Mouse (Mus musculus) forebrain, embryonic 14.5 days (tissue): Measurements from ENCODE around the gene Hyal1. TPM values are rescaled to one million over a fixed set of nuclear protein-coding genes. Genes with fewer than 3 reads are reported as not detected.

Experiments used
- ATAC-seq: fragments of 200-750 bp; cut with Nextera tagmentation; 2 replicates; pipeline ENCODE4 v1.8.0; 2017; ENCODE audit warnings: mild to moderate bottlenecking, moderate library complexity
- DNase-seq: peaks from one replicate; pipeline ENCODE4 v3.0.0-alpha.2; 2015; ENCODE audit warnings: low spot score
- H3K27ac ChIP-seq: fragments of 300-500 bp; sonication (generic); 2 replicates; pipeline ENCODE4 v1.5.1; 2014; ENCODE audit warnings: low read depth, mild to moderate bottlenecking, control low read depth, low read length, moderate library complexity
- H3K27me3 ChIP-seq: fragments of 300-500 bp; sonication (generic); replicated peaks from 2 replicates; pipeline ENCODE4 v1.6.1; 2014; ENCODE audit warnings: low read length, control low read depth, mixed read lengths; ENCODE audit not compliant: control insufficient read depth, insufficient read depth
- H3K36me3 ChIP-seq: fragments of 300-500 bp; sonication (generic); 2 replicates; pipeline ENCODE4 v1.6.1; 2014; ENCODE audit warnings: low read length, control low read depth; ENCODE audit not compliant: control insufficient read depth, insufficient read depth
- H3K4me1 ChIP-seq: fragments of 300-500 bp; sonication (generic); 2 replicates; pipeline ENCODE4 v1.6.1; 2014; ENCODE audit warnings: antibody characterized with exemption, low read length, control low read depth; ENCODE audit not compliant: control insufficient read depth, insufficient read depth
- H3K4me2 ChIP-seq: fragments of 300-500 bp; sonication (generic); 2 replicates; pipeline ENCODE4 v1.6.1; 2014; ENCODE audit warnings: mild to moderate bottlenecking, control low read depth, low read length
- H3K4me3 ChIP-seq: fragments of 300-500 bp; sonication (generic); 2 replicates; pipeline ENCODE4 v1.5.1; 2014; ENCODE audit warnings: low read depth, low read length, control low read depth
- H3K9ac ChIP-seq: fragments of 300-500 bp; sonication (generic); 2 replicates; pipeline ENCODE4 v1.6.1; 2014; ENCODE audit warnings: mild to moderate bottlenecking, low read length, control low read depth, moderate library complexity
- H3K9me3 ChIP-seq: fragments of 300-500 bp; sonication (generic); replicated peaks from 2 replicates; pipeline ENCODE4 v1.6.1; 2016; ENCODE audit warnings: low read length, control low read depth, mixed read lengths; ENCODE audit not compliant: control insufficient read depth
- WGBS: fragments of 180-500 bp; shearing (Covaris S2); extraction: QIAGEN DNeasy Blood & Tissue Kit; methylation state at CpG from one replicate; pipeline ENCODE4 v1.1.7; 2014; 5-methylcytosine and 5-hydroxymethylcytosine counted together
- polyA plus RNA-seq: library from polyadenylated mRNA; unstranded; fragments of >200 nt; fragmentation: Nextera tagmentation; extraction: Ambion mirVana; gene quantifications from 2 replicates; pipeline ENCODE4 v1.2.1, GENCODE M21; 2014

Gene Hyal1
- polyA plus RNA-seq, 1 experiment from 2014 or later: 2.6 TPM

- Histone ChIP-seq H3K36me3 (peaks cover 47% of the 10 kb centered on the region), H3K4me3 (no peak overlapping the region), H3K9ac (no peak overlapping the region), H3K4me2 (no peak overlapping the region), H3K27me3 (no peaks in the 10 kb centered on the region), H3K9me3 (no peaks in the 10 kb centered on the region), H3K27ac (peak overlapping the region; percentile 0; the same call in 1 of the 2 replicates), H3K4me1 (peaks cover 35% of the 10 kb centered on the region)
- ATAC-seq: no peak
- WGBS: 73% methylated on average over 5 of the region's 5 CpGs
- no peak for DNase-seq
Observed at GRCm38 (mm10) chr9:107624539-107624938, 47.8 kb downstream of the Hyal1 start.

- H3K9me3 ChIP-seq: no peaks in the 10 kb centered on the region
Observed at GRCm38 (mm10) chr9:107624951-107625350, 48.2 kb downstream of the Hyal1 start.

GRCm38 (mm10) chr9:107625351-107626128 is 48.8 kb downstream of the Hyal1 start:
- ATAC-seq (no peak), DNase-seq (no peak)
- WGBS: 88% methylated on average over 12 of the region's 12 CpGs
- H3K9ac ChIP-seq: peak overlapping the region; percentile 13; the same call in 1 of the 2 replicates
- H3K4me3 ChIP-seq: no peak overlapping the region
- peak overlapping the region; percentile 96; the same call in 1 of the 2 replicates for H3K27ac ChIP-seq
- H3K36me3 ChIP-seq: peaks cover 39% of the 10 kb centered on the region
- peaks cover 45% of the 10 kb centered on the region for H3K4me1 ChIP-seq
- H3K4me2 ChIP-seq: no peak overlapping the region
- H3K9me3 ChIP-seq: no peaks in the 10 kb centered on the region
- H3K27me3 ChIP-seq: no peaks in the 10 kb centered on the region

More at GRCm38 (mm10) chr9:107624951-107625350, 48.2 kb downstream of the Hyal1 start:
- H3K4me1 ChIP-seq: peaks cover 39% of the 10 kb centered on the region
- no peak for DNase-seq
- 0 out of 2 replicates have a peak overlapping the region, but pooled peaks have one; percentile 0 for H3K27ac ChIP-seq
- H3K4me2 ChIP-seq: no peak overlapping the region
- H3K4me3 ChIP-seq: no peak overlapping the region
- H3K9ac ChIP-seq: no peak overlapping the region
- H3K27me3 ChIP-seq: no peaks in the 10 kb centered on the region
- 85% methylated on average over 3 of the region's 3 CpGs for WGBS
- H3K36me3 ChIP-seq: peaks cover 45% of the 10 kb centered on the region
- ATAC-seq: no peak

- DNase-seq (peak; percentile 77), ATAC-seq (peak; percentile 60)
- H3K9me3 ChIP-seq: no peaks in the 10 kb centered on the region
- H3K9ac ChIP-seq: peak overlapping the region; percentile 54; the same call in 1 of the 2 replicates
- peak overlapping the region; percentile 96 for H3K27ac ChIP-seq
- H3K4me3 ChIP-seq: 0 out of 2 replicates have a peak overlapping the region, but pooled peaks have one; percentile 9
- H3K4me2 ChIP-seq: peak overlapping the region; percentile 48
- peaks cover 52% of the 10 kb centered on the region for H3K4me1 ChIP-seq
- H3K36me3 ChIP-seq: peaks cover 38% of the 10 kb centered on the region
- H3K27me3 ChIP-seq: no peaks in the 10 kb centered on the region
- WGBS: 24% methylated on average over 15 of the region's 15 CpGs
Observed at GRCm38 (mm10) chr9:107626158-107626843, 49.6 kb downstream of the Hyal1 start.

GRCm38 (mm10) chr9:107626844-107627277 is 50.1 kb downstream of the Hyal1 start:
- H3K4me1 ChIP-seq: peaks cover 58% of the 10 kb centered on the region
- 0 out of 2 replicates have a peak overlapping the region, but pooled peaks have one; percentile 9 for H3K4me3 ChIP-seq
- H3K27me3 ChIP-seq: no peaks in the 10 kb centered on the region
- H3K4me2 ChIP-seq: peak overlapping the region; percentile 48
- H3K9me3 ChIP-seq: no peaks in the 10 kb centered on the region
- H3K36me3 ChIP-seq: peaks cover 38% of the 10 kb centered on the region
- DNase-seq: peak; percentile 95
- peak overlapping the region; percentile 96 for H3K27ac ChIP-seq
- WGBS: 2% methylated on average over 2 of the region's 2 CpGs
- peak overlapping the region; percentile 69 for H3K9ac ChIP-seq
- ATAC-seq: peak; percentile 58

GRCm38 (mm10) chr9:107627387-107628255 is 50.9 kb downstream of the Hyal1 start:
- peak overlapping the region; percentile 48 for H3K4me2 ChIP-seq
- peak overlapping the region; percentile 96 for H3K27ac ChIP-seq
- ATAC-seq (no peak), DNase-seq (no peak)
- peaks cover 31% of the 10 kb centered on the region for H3K36me3 ChIP-seq
- no peak overlapping the region; the same call in 1 of the 2 replicates for H3K4me3 ChIP-seq
- peak overlapping the region; percentile 69 for H3K9ac ChIP-seq
- WGBS: 10% methylated on average over 20 of the region's 20 CpGs
- no peaks in the 10 kb centered on the region for H3K9me3 ChIP-seq
- peaks cover 66% of the 10 kb centered on the region for H3K4me1 ChIP-seq
- H3K27me3 ChIP-seq: no peaks in the 10 kb centered on the region

GRCm38 (mm10) chr9:107628721-107629410 is 52.1 kb downstream of the Hyal1 start:
- Histone ChIP-seq H3K4me2 (peak overlapping the region; percentile 48), H3K36me3 (peaks cover 23% of the 10 kb centered on the region), H3K27me3 (no peaks in the 10 kb centered on the region), H3K4me1 (peaks cover 69% of the 10 kb centered on the region), H3K4me3 (no peak overlapping the region), H3K27ac (peak overlapping the region; percentile 96), H3K9me3 (no peaks in the 10 kb centered on the region), H3K9ac (peak overlapping the region; percentile 69)
- DNase-seq (no peak), ATAC-seq (no peak)
- WGBS: 34% methylated on average over 13 of the region's 15 CpGs

GRCm38 (mm10) chr9:107629411-107629730 is 52.6 kb downstream of the Hyal1 start:
- H3K4me2 ChIP-seq: peak overlapping the region; percentile 48

More at GRCm38 (mm10) chr9:107629411-107629730, 52.6 kb downstream of the Hyal1 start:
- Histone ChIP-seq H3K27ac (peak overlapping the region; percentile 96), H3K9ac (peak overlapping the region; percentile 69), H3K4me3 (no peak overlapping the region), H3K27me3 (no peaks in the 10 kb centered on the region), H3K36me3 (peaks cover 18% of the 10 kb centered on the region), H3K4me1 (peaks cover 69% of the 10 kb centered on the region), H3K9me3 (no peaks in the 10 kb centered on the region)
- 12% methylated on average over 4 of the region's 4 CpGs for WGBS
- ATAC-seq (no peak), DNase-seq (no peak)
